Mouse (Mus musculus): Measurements from ENCODE around the gene Btnl1. TPM values are rescaled to one million over a fixed set of nuclear protein-coding genes. Genes with fewer than 3 reads are reported as not detected.

Gene Btnl1
- polyA plus RNA-seq, 1 experiment from 2014 or later = not detected

DNA sequence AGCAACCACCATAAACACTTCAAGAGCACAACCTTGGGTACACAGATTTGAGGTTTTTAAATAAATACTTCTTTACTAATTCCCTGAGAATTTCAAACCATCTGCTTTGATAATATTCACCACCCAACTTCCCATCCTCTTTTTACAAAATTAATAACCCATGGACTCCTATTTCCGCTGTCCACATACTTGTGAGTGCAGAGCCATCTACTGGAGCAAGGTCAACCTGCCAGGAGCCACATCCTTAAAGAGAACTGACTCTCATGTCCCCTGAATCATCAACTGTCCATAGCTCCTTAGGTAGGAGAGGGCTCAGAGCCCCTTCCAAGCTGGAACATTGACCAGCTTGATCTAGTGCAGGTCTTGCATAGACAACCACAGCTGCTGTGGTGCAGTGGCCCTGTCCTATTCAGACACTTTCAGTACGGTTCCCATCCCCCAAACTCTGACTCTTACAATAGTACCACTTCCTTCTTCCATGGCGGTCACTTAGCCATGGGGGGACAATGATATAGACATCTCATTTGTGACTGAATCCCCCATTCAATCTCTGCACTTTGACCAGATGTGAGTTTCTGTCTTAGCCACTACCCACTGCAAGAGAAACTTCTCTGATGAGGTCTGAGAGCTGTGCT is 13.1 kb upstream of the Btnl1 start:
- H3K9me3 ChIP-seq = no peaks in the 10 kb centered on the region
- H3K9ac ChIP-seq (replicated peaks) = no peak overlapping the region
- no peak overlapping the region for H3K4me2 ChIP-seq (replicated peaks)
- 86% methylated on average over 3 of the region's 3 CpGs for WGBS
- no peaks in the 10 kb centered on the region for H3K4me1 ChIP-seq
- no peak overlapping the region for H3K4me3 ChIP-seq
- no peaks in the 10 kb centered on the region for H3K36me3 ChIP-seq
- H3K27ac ChIP-seq (replicated peaks) = no peak overlapping the region
- H3K27me3 ChIP-seq = no peaks in the 10 kb centered on the region
- ATAC-seq (ENCODE audit: low FRiP score, low read depth) = no peak

DNA sequence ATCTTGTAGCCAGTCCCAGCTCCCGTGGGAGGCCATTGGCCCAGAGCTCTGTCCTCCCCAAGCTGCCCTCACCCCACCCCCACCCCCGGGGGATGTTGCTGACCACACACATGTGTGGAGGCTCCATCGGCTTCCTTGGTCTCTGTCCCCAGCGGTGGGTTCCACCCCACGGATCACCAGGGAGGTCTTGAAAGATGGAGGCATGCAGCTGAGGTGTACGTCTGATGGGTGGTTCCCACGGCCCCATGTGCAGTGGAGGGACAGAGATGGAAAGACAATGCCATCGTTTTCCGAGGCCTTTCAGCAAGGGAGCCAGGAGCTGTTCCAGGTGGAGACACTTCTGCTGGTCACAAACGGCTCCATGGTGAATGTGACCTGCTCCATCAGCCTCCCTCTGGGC is 11.9 kb upstream of the Btnl1 start:
- Histone ChIP-seq H3K9me3 (no peaks in the 10 kb centered on the region), H3K4me1 (no peaks in the 10 kb centered on the region), H3K9ac (replicated peaks) (no peak overlapping the region), H3K27ac (replicated peaks) (no peak overlapping the region), H3K27me3 (no peaks in the 10 kb centered on the region), H3K36me3 (no peaks in the 10 kb centered on the region), H3K4me3 (no peak overlapping the region), H3K4me2 (replicated peaks) (no peak overlapping the region)
- ATAC-seq (ENCODE audit: low FRiP score, low read depth) = no peak
- WGBS = 80% methylated on average over 10 of the region's 10 CpGs

DNA sequence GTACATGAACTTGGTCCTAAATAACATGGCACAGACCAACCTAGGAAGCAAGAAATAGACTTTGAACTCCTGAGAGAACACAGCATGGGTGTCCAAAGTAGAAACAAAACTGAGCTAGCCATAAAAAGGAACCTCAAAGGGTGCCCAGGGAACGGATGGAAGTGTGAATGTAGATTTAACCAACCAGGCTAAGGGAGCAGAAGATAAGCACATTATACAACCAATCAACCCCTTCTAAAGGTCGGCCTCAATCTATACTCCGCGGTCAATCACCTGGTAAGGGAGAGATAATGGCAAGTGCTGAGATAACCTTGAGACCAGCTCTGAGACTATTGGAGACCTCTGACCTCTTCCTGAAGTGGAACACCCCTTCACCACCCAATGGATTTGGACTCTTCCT is 6.4 kb upstream of the Btnl1 start:
- WGBS = 87% methylated on average over 4 of the region's 4 CpGs
- H3K27ac ChIP-seq (replicated peaks) = no peak overlapping the region
- no peaks in the 10 kb centered on the region for H3K4me1 ChIP-seq

DNA sequence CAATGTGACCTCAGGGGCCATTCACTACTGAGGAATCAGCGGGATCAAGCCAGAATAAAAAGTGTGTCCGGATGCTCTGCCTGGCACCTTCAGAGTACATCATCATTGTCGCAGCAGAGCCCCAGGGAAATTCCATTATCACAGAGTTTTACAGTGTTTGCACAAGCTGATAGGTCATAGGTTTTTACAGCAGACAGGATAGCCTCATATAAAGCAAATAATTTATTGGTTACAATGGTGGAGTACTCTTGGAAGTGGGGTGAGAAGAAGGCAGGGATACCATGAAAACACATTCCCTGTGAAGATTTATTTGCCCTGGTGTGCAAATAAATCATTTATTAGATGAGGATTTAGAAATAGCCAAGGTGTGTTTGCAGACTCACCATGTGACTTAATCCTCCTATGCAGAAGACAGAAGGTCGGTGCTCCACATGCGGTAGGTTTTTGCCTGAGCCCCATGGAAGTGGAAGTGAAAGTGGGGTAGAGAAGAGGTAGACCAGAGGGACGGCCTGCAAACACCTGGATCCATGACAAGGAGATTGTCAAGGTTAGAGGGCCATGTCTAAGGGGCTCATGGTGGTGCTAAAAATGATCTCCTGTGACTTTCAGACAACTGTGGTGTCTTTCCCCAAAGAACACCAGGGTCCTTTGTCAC is 3.8 kb upstream of the Btnl1 start:
- no peak overlapping the region for H3K4me3 ChIP-seq
- 82% methylated on average over 6 of the region's 6 CpGs for WGBS
- H3K36me3 ChIP-seq = no peaks in the 10 kb centered on the region
- no peak overlapping the region for H3K4me2 ChIP-seq (replicated peaks)
- H3K9me3 ChIP-seq = no peaks in the 10 kb centered on the region
- ATAC-seq (ENCODE audit: low FRiP score, low read depth) = no peak
- no peak overlapping the region for H3K27ac ChIP-seq (replicated peaks)
- no peaks in the 10 kb centered on the region for H3K4me1 ChIP-seq
- no peak overlapping the region for H3K9ac ChIP-seq (replicated peaks)
- no peaks in the 10 kb centered on the region for H3K27me3 ChIP-seq

More for the DNA sequence above, 6.4 kb upstream of the Btnl1 start:
- Histone ChIP-seq H3K9me3 (no peaks in the 10 kb centered on the region), H3K36me3 (no peaks in the 10 kb centered on the region), H3K9ac (replicated peaks) (no peak overlapping the region), H3K4me2 (replicated peaks) (no peak overlapping the region), H3K4me3 (no peak overlapping the region), H3K27me3 (no peaks in the 10 kb centered on the region)
- ATAC-seq (ENCODE audit: low FRiP score, low read depth) = no peak

DNA sequence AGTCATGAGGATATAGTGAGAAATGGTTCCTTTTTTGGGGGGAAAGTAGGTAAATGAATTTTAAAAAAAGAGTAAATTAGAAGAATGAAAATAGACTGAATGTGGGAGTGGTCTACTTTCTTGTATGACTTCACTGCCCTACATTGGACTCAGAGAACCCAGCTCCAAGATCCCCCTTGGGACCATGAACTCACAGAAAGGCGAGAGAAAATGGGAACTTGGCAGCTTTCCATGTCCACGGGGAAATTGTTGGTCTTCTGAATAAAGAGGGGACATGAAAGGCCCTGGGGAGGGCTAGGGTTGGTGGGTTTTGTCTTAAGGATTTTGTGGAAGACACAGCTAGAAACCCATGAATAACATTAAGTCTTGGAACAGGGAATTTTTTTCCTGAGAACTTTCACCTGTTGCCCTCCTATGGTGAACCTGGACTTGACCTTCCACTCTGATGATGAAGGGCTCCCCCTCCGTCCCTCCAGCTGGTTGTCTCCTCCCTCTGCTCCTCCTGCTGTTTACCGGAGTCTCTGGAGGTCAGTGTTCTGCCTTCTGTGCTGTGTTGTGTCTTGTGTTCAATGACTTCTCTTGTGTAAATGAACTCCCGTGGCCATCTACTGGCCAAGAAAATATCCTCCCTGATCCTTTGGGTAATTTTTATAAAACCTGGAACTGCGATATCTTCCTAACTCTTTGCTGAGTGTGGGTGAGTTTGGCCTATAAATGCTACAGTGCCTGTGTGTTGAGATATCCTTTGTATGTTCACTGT is 698 bp downstream of the Btnl1 start:
- ATAC-seq (ENCODE audit: low FRiP score, low read depth) = no peak
- 68% methylated on average over 6 of the region's 6 CpGs for WGBS
- no peak overlapping the region for H3K27ac ChIP-seq (replicated peaks)

DNA sequence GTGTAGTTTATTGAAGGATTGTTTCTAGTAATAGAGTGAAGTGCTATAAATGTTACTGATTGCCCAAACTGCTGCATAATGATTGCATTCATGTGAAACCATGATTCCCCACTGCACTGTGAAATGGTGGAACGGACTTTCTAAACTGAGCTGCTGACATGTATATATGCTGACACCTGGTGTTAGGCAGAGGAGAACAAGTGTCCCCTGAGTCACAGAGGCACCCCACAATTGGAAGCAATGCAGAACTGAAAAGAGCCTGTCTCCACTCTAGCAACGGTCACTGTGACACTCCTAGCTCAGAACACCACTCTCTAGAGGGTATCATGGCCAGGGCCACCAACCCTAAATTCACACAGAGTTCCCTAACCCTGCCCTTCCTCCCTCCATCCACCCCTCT is 1.8 kb downstream of the Btnl1 start:
- Histone ChIP-seq H3K36me3 (no peaks in the 10 kb centered on the region), H3K4me3 (no peak overlapping the region), H3K9ac (replicated peaks) (no peak overlapping the region), H3K9me3 (no peaks in the 10 kb centered on the region), H3K27me3 (no peaks in the 10 kb centered on the region), H3K4me2 (replicated peaks) (no peak overlapping the region), H3K27ac (replicated peaks) (no peak overlapping the region), H3K4me1 (no peaks in the 10 kb centered on the region)
- WGBS = 79% methylated on average over 2 of the region's 2 CpGs
- no peak for ATAC-seq (ENCODE audit: low FRiP score, low read depth)

More for the DNA sequence above, 698 bp downstream of the Btnl1 start:
- Histone ChIP-seq H3K9ac (replicated peaks) (no peak overlapping the region), H3K4me1 (no peaks in the 10 kb centered on the region), H3K9me3 (no peaks in the 10 kb centered on the region), H3K36me3 (no peaks in the 10 kb centered on the region), H3K27me3 (no peaks in the 10 kb centered on the region), H3K4me2 (replicated peaks) (no peak overlapping the region), H3K4me3 (no peak overlapping the region)

DNA sequence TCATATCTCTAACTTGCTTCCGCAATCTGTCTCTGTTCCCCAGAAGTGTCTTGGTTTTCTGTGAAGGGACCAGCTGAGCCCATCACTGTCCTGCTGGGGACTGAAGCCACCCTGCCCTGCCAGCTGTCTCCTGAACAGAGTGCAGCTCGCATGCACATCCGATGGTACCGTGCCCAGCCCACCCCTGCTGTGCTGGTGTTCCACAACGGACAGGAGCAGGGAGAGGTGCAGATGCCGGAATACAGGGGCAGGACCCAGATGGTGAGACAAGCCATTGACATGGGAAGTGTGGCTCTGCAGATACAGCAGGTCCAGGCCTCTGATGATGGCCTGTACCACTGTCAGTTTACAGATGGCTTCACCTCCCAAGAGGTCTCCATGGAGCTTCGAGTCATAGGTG is 2.5 kb downstream of the Btnl1 start:
- no peaks in the 10 kb centered on the region for H3K36me3 ChIP-seq
- H3K27ac ChIP-seq (replicated peaks) = no peak overlapping the region
- no peak overlapping the region for H3K4me3 ChIP-seq
- 78% methylated on average over 7 of the region's 7 CpGs for whole genome bisulfite sequencing
- no peaks in the 10 kb centered on the region for H3K9me3 ChIP-seq
- H3K4me2 ChIP-seq (replicated peaks) = no peak overlapping the region
- no peak for ATAC-seq (ENCODE audit: low FRiP score, low read depth)
- H3K27me3 ChIP-seq = no peaks in the 10 kb centered on the region
- H3K4me1 ChIP-seq = no peaks in the 10 kb centered on the region
- H3K9ac ChIP-seq (replicated peaks) = no peak overlapping the region

DNA sequence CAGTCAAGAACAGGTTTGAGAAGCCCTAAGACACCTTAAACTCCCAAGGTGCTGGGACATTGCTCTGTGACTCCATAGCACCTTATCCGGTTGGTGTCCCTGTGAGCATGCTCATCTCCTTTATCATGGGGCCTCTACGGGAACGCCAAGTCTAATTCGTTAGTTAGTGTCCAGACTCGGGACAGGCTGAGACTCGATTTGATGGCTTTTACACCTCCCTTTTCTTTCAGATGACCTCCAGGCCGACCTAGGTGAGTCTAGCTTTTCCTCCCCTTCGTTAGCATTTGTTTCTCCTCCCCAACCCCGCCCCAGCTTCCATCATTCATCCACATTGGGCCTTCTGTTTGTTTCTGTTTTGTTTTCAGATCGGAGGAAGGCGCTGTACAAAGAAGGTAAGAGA is 4.9 kb downstream of the Btnl1 start:
- ATAC-seq (ENCODE audit: low FRiP score, low read depth) = no peak
- WGBS = 75% methylated on average over 11 of the region's 11 CpGs
- Histone ChIP-seq H3K27ac (replicated peaks) (no peak overlapping the region), H3K4me3 (no peak overlapping the region), H3K9ac (replicated peaks) (no peak overlapping the region), H3K27me3 (no peaks in the 10 kb centered on the region), H3K4me1 (no peaks in the 10 kb centered on the region), H3K36me3 (no peaks in the 10 kb centered on the region), H3K9me3 (no peaks in the 10 kb centered on the region), H3K4me2 (replicated peaks) (no peak overlapping the region)

DNA sequence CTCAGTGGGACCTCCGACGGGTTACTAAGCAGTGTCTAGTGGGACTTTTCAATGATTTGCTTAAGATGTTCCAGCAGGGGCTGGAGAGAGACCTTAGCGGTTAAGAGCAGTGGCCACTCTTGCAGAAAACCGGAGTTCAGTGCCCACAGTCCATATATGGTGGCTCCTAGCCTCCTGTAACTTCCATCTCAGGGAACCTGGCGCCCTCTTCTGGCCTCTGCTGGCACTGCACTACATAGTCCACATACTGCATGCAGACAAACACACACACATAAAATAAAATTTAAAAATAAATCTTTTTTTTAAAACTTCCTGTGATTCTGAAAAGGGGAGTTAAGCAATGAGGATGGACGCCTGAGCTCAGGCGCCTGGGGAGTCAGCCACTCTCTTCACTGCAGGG is 6.3 kb downstream of the Btnl1 start:
- no peak overlapping the region for H3K4me2 ChIP-seq (replicated peaks)
- no peak overlapping the region for H3K4me3 ChIP-seq
- no peaks in the 10 kb centered on the region for H3K36me3 ChIP-seq
- H3K27ac ChIP-seq (replicated peaks) = no peak overlapping the region
- H3K27me3 ChIP-seq = no peaks in the 10 kb centered on the region
- H3K9me3 ChIP-seq = no peaks in the 10 kb centered on the region
- WGBS = 76% methylated on average over 7 of the region's 7 CpGs
- H3K4me1 ChIP-seq = no peaks in the 10 kb centered on the region
- ATAC-seq (ENCODE audit: low FRiP score, low read depth) = no peak
- no peak overlapping the region for H3K9ac ChIP-seq (replicated peaks)

DNA sequence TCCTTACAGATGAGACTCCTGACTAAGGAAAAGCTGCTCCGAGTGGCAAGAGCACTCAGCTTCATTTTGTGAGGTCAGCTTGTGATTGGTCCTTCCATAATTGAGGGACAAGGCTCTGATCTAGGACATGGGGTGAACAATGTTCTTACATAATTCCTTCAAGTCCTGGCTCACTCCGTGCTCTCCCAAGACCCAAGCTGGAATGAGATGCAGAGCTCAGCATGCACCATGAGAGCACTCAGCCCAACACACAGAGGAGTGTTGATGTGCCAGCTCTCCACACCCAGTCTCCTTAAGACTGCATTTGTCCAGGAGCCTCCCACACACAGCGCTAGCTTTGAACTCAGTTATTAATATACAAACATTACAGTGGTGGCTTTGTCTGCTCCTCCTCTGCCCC is 7.8 kb downstream of the Btnl1 start:
- Histone ChIP-seq H3K4me3 (no peak overlapping the region), H3K27me3 (peaks cover 4% of the 10 kb centered on the region; the same call in 1 of the 2 replicates), H3K4me1 (no peaks in the 10 kb centered on the region), H3K4me2 (replicated peaks) (no peak overlapping the region), H3K9me3 (no peaks in the 10 kb centered on the region), H3K27ac (replicated peaks) (no peak overlapping the region), H3K9ac (replicated peaks) (no peak overlapping the region), H3K36me3 (no peaks in the 10 kb centered on the region)
- WGBS = 75% methylated on average over 3 of the region's 3 CpGs
- no peak for ATAC-seq (ENCODE audit: low FRiP score, low read depth)

DNA sequence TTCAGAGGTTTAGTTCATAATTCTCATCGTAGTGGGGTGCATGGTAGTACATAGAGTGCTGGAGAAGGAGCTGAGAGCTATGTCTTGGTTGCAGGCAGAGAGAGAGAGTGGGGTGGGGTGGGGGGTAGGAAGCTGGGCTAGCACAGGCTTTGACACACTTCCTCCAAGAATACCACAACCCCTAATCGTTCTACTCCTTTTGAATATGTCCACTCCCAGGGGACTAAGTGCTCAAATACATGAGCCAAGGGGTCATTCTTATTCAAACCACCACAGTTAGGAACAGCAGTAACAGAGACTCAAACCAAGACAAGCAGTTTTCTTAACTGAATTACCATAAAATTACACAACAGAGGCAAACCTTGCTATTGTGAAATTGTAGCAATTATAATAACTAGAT is 9.7 kb downstream of the Btnl1 start:
- no peaks in the 10 kb centered on the region for H3K4me1 ChIP-seq
- peaks cover 16% of the 10 kb centered on the region for H3K27me3 ChIP-seq
- H3K4me2 ChIP-seq (replicated peaks) = no peak overlapping the region
- 80% methylated on average over 2 of the region's 2 CpGs for WGBS
- H3K27ac ChIP-seq (replicated peaks) = no peak overlapping the region
- no peaks in the 10 kb centered on the region for H3K36me3 ChIP-seq
- H3K9ac ChIP-seq (replicated peaks) = no peak overlapping the region
- no peaks in the 10 kb centered on the region for H3K9me3 ChIP-seq
- ATAC-seq (ENCODE audit: low FRiP score, low read depth) = no peak
- H3K4me3 ChIP-seq = no peak overlapping the region

DNA sequence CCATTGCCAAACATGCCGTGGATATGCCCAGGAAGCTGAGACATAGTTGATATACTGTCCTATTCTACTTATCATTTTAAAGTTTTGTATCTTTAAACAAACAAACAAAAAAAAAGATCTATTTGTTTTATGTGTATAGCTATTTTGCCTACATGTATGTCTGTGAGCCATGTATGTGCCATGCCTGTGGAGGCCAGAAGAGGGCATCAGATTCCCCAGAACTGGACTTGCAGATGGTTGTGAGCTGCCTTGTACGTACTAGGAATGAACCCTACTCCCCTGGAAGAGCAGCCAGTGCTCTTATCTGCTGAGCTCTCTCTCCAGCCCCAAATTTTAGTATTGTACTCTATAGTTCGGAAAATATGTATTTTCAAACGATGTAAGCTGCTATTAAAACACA is 11.6 kb downstream of the Btnl1 start:
- Histone ChIP-seq H3K27me3 (peaks cover 23% of the 10 kb centered on the region), H3K4me1 (no peaks in the 10 kb centered on the region), H3K27ac (replicated peaks) (no peak overlapping the region), H3K9ac (replicated peaks) (no peak overlapping the region), H3K9me3 (no peaks in the 10 kb centered on the region), H3K36me3 (no peaks in the 10 kb centered on the region), H3K4me2 (replicated peaks) (no peak overlapping the region), H3K4me3 (no peak overlapping the region)
- 37% methylated on average over 4 of the region's 4 CpGs for WGBS
- ATAC-seq (ENCODE audit: low FRiP score, low read depth) = no peak
